Mouse (Mus musculus) thymus, postnatal 4 days (tissue): Measurements from ENCODE around the gene Tpm4.

ENCODE experiments used
- DNase-seq: peaks from one replicate; pipeline ENCODE4 v3.0.0; 2021

Tpm4 gene

GRCm38 (mm10) chr8:72143256-72143824 lies 8.6 kb downstream of the Tpm4 start:
- DNase-seq, result no peak

GRCm38 (mm10) chr8:72144345-72144975 lies 9.7 kb downstream of the Tpm4 start:
- no peak for DNase-seq

DNA sequence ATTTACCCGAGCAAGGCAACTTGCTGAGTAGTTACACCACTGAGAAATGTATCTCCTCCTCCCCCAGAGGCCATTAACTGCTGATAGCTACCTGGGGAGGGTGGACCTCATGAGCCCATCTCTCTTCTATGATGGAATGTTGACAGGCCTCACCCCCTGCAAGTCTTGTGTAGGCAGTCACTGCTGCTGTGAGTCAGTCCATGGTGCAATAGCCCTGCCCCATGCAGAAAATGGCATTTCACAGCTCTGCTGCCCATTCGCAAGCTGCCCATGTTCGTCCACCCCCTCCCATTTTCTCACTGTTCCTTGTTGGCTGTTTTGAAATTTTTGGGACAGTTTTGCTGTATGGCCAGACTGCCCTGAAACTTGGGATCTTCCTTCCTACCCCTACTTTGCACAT lies 10.7 kb downstream of the Tpm4 start:
- no peak for DNase-seq

DNA sequence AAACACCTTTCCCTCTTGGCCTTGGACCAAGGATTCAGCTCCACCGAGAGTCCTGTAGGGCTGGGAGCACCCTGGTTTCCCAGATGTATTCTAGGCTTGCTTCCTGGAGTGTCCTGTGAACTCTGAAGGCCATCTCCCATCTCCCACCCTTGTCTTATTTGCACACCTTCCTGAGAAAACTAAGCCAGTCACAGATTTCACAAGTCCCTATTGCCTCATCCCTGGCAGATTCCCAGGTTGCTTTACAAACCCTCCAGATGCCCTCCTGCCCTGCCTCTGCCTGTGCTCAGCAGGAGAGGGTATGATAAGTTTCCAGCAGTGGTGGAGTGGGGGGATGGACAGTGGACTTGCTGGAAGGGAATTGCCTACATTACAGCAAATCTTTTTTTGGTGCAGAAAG lies 11.3 kb downstream of the Tpm4 start:
- DNase-seq, result no peak

GRCm38 (mm10) chr8:72146556-72146955 lies 11.8 kb downstream of the Tpm4 start:
- no peak for DNase-seq

GRCm38 (mm10) chr8:72147266-72147665 lies 12.5 kb downstream of the Tpm4 start:
- DNase-seq, result no peak

DNA sequence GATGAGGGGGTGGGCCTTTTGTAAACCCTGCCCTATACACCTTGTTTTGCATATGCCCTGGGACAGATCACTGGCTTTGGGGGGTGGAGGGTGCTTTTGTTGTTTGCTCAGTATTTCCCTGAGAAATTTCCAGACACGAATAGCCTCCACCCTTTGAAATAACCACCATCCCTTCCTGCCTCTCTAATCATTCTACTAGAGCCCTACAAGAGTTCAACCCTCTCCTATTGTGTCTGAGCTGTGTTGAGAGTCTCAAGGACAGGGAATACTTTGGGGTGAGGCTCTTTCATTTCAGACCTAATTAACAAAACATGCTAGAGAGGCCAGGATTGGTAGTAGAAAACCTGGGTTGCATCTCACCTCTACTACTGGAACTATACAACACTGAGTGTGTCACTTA lies 14.3 kb downstream of the Tpm4 start:
- DNase-seq, result no peak

DNA sequence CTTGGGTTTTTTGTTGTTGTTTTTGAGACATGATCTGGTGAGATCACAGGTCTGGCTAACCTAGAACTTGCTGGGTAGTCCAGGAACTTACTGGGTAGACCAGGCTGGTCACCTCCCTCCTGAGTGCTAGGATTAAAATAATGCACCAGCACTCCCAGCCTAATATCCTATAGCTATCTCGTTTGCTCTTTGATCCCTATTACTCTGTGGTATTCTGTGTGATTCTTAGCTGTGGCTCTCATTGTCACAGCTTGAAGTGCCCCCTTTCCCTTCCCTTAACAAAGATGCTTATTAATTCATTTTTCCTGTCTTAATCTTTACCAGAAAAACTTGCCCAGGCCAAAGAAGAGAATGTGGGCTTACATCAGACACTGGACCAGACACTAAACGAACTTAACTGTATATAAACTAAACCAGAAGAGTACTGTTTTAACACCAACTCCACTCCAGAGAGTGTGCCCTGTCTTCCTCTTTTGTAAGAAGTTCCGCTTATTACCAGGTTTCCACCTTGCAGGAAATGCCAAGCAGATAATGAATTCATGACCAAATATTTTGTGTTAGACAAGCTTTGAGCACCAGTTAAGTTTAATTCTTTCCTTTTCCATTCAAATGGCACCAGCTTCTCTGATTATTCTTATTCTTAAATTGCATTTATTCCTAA lies 16.8 kb downstream of the Tpm4 start:
- no peak for DNase-seq

- DNase-seq, result no peak
Measured at GRCm38 (mm10) chr8:72153382-72153781, 18.6 kb downstream of the Tpm4 start.

- no peak for DNase-seq
Measured at GRCm38 (mm10) chr8:72158096-72158495, 23.3 kb downstream of the Tpm4 start.

GRCm38 (mm10) chr8:72158726-72159125 lies 24.0 kb downstream of the Tpm4 start:
- no peak for DNase-seq

- peak; percentile 34 for DNase-seq
Measured at GRCm38 (mm10) chr8:72160007-72160406, 25.2 kb downstream of the Tpm4 start.

DNA sequence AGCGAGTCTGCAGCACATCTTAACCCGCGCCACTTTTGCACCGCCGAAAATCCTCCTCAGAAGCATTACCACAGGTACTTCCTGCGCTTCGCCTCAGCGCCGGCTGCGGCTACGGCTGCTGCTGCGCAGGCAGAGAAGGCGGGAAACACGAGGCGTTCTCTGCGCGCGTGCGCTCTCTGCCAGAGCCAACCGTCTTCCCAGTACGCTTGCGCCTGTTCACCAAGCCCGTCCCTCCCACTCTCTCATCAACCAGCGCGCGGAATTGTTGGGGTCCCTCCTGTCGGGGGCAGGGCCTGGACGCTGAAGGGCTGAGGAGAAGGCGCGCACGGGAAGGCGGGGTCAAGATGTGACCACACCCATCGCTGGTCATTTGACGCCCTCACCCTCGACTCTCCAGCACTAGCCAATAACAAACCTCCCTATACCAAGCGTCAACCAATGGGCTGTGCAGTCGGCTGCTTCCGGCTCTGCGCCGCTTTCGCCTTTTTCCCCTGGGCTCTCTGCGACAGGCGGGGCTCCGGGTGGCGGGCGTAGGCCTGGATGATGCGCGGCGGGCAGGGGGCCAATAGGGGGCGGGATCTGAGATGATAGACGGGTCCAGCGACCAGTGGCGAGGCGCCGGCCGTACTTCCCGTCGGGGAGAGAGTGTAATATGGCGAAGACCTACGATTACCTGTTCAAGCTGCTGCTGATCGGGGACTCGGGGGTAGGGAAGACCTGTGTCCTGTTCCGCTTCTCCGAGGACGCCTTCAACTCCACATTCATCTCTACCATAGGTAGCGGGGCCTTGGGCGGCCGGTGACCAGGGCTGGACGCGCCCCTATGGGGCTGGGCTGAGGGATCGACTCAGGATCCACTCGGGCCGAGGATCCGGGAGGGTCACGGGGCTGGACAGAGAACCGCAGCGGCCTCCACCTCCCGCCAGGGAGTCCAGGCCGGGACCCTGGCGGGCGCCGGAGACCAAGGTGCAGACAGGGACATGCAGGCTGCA lies 26.2 kb downstream of the Tpm4 start, which contains the start of gene Rab8a:
Rab8a (plus strand) TSS at position 494 of the 991 bp plus-strand sequence.
- DNase-seq, result peak; percentile 99

DNA sequence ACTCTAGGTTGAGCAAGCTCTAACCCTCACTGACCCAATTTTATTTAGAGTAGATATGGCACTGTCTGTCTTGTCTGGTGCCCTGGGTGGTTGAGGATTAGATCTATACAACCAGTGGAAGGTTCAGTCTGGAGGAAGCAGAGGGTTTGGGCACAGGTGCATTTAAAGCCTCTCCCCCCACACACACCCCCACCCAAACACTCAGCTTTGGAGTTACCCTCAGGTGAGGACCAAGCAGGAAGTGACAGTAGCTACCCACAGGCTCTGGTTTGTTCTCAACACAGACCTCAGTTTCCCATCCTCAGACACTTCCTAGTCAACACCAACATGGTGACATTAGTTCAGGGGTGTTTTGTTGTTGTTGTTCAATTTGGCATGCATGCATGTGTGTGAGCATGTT lies 28.0 kb downstream of the Tpm4 start:
- DNase-seq, result peak; percentile 34

DNA sequence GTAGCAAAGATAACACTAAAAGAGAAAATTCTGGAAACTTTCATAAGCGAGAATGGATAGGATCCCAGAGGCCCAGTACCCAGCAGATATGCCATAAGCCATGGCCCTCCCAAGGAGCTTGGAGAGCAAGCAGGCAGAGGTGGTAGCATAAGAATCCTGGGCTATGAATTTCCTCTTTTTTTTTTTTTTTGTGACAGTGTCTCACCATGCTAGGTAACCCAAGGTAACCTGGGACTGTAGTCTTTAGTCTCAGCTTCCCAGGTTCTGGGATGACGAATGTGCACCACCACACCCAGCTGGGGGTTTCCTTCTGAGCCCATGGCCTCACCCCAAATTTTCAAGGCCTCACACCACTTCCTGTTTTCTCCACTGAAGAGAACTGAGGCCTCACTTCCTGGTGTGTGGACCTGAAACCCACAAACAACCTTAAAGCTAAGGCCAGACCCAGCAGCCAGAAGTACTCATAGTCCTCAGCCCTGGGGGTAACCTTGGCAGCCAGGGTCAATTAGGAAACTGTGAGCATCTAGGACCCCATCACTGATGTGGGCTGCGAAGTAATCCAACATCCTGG lies 34.4 kb downstream of the Tpm4 start:
- peak; percentile 42 for DNase-seq

GRCm38 (mm10) chr8:72169681-72170249 lies 35.0 kb downstream of the Tpm4 start:
- DNase-seq, result peak; percentile 60

GRCm38 (mm10) chr8:72177346-72177925 lies 42.7 kb downstream of the Tpm4 start:
- DNase-seq, result peak; percentile 81

- no peak for DNase-seq
Measured at GRCm38 (mm10) chr8:72183554-72184202, 48.9 kb downstream of the Tpm4 start.

DNA sequence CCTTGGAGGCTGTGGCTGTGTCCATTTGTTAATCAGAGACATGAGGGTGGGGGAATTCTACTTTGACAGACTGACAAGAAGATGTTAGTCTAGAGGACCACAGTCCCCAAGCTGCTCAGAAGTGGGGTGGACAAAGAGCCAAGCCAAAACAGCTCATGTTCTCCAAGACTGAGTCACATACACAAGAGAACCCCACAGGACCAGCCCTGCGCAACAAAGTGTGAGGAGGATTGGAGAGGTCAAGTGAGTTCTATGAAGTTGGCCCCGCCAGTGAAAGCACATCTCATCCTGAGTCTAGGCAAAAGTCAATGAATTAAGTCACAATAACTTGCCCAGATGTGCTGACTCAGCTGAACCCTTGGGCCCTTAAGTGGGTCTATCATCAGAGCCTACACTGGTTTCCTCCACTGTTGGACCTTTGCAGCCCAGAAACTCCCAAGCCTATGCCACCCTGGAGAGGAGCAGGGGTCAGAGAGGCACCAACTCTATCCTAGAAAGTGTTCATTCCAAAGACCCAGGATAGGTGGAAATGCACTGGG lies 53.1 kb downstream of the Tpm4 start:
- DNase-seq, result no peak

GRCm38 (mm10) chr8:72189417-72190214 lies 54.8 kb downstream of the Tpm4 start, which contains the start of gene Hsh2d:
TSS of gene Hsh2d (plus strand) at chr8:72189638.
- DNase-seq, result peak; percentile 78
